Mouse (Mus musculus) forebrain, postnatal 0 days (tissue): ENCODE data around the gene Crybb2. TPM values are rescaled to one million over a fixed set of nuclear protein-coding genes. Genes with fewer than 3 reads are reported as not detected.

Experiments
- ATAC-seq: fragments of 200-750 bp; cut with Nextera tagmentation; 2 replicates; pipeline ENCODE4 v1.8.0; 2017; ENCODE audit warnings: mild to moderate bottlenecking, moderate library complexity
- DNase-seq: peaks from one replicate; pipeline ENCODE4 v3.0.0-alpha.2; 2015
- H3K27ac ChIP-seq: fragments of 300-500 bp; sonication (generic); 2 replicates; pipeline ENCODE4 v1.5.1; 2014; ENCODE audit warnings: low read depth, mild to moderate bottlenecking, antibody characterized with exemption, low read length, moderate library complexity, mixed read lengths
- H3K27me3 ChIP-seq: fragments of 300-500 bp; sonication (generic); 2 replicates; pipeline ENCODE4 v1.6.1; 2014; ENCODE audit warnings: mild to moderate bottlenecking, low read length, mixed read lengths; ENCODE audit not compliant: insufficient read depth
- H3K36me3 ChIP-seq: fragments of 300-500 bp; sonication (generic); 2 replicates; pipeline ENCODE4 v1.6.1; 2014; ENCODE audit warnings: mild to moderate bottlenecking, moderate library complexity; ENCODE audit not compliant: insufficient read depth
- H3K4me1 ChIP-seq: fragments of 300-500 bp; sonication (generic); 2 replicates; pipeline ENCODE4 v1.6.1; 2014; ENCODE audit warnings: antibody characterized with exemption; ENCODE audit not compliant: insufficient read depth
- H3K4me2 ChIP-seq: fragments of 300-500 bp; sonication (generic); 2 replicates; pipeline ENCODE4 v1.6.1; 2014; ENCODE audit warnings: low read depth, mild to moderate bottlenecking, moderate library complexity
- H3K4me3 ChIP-seq: fragments of 300-500 bp; sonication (generic); 2 replicates; pipeline ENCODE4 v1.5.1; 2014; ENCODE audit warnings: low read depth, low read length, mixed read lengths
- H3K9ac ChIP-seq: fragments of 300-500 bp; sonication (generic); 2 replicates; pipeline ENCODE4 v1.6.1; 2014; ENCODE audit warnings: mild to moderate bottlenecking
- H3K9me3 ChIP-seq: fragments of 300-500 bp; sonication (generic); 2 replicates; pipeline ENCODE4 v1.6.1; 2016; ENCODE audit warnings: low read length
- CTCF ChIP-seq: sonication (generic); IDR thresholded peaks from 2 replicates; pipeline ENCODE4 v1.5.1; 2016; ENCODE audit warnings: antibody characterized with exemption, control low read depth, low read depth
- WGBS: fragments of 180-500 bp; shearing (Covaris S2); extraction: QIAGEN DNeasy Blood & Tissue Kit; methylation state at CpG from one replicate; pipeline ENCODE4 v1.1.7; 2014; 5-methylcytosine and 5-hydroxymethylcytosine counted together
- polyA plus RNA-seq: library from polyadenylated mRNA; unstranded; fragments of >200 nt; fragmentation: Nextera tagmentation; extraction: Ambion mirVana; gene quantifications from 2 replicates; pipeline ENCODE4 v1.2.1, GENCODE M21; 2015
- total RNA-seq: library from RNA; depleted of rRNA; stranded (reverse); fragments of >200 nt; gene quantifications from 2 replicates; pipeline ENCODE4 v1.2.3, GENCODE M21; 2014

Gene Crybb2
- total and polyA plus RNA-seq, 2 experiments from 2014 or later, result not detected

DNA sequence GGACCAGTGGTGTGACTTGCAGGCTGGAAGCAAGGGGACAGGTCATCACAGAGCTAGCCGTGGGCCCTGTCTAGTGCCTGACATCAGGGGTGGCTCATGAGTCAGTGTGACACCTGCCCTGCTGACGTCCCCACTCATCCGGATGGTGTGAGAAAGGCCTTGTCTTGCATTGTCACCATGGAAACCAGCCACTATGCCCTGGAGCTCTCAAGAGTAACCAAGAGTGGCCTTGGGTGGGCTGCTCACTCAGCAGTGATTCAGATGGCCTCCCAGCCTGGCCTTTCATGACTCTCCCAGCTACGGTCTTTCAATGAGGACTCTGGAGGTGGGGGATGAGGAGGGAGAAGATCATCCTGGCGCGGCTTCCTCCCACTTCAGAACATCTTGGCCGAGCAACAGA is 32.5 kb upstream of the Crybb2 start:
- Histone ChIP-seq H3K4me2 (no peak overlapping the region), H3K27me3 (no peaks in the 10 kb centered on the region), H3K9me3 (no peaks in the 10 kb centered on the region), H3K36me3 (0 out of 2 replicates have a peak, but pooled peaks cover 2% of the 10 kb centered on the region), H3K4me3 (no peak overlapping the region), H3K4me1 (no peaks in the 10 kb centered on the region), H3K9ac (no peak overlapping the region), H3K27ac (no peak overlapping the region)
- DNase-seq (no peak), ATAC-seq (peak; percentile 42; the same call in 1 of the 2 replicates)
- 40% methylated on average over 7 of the region's 7 CpGs for WGBS
- no peak for TF ChIP-seq CTCF

DNA sequence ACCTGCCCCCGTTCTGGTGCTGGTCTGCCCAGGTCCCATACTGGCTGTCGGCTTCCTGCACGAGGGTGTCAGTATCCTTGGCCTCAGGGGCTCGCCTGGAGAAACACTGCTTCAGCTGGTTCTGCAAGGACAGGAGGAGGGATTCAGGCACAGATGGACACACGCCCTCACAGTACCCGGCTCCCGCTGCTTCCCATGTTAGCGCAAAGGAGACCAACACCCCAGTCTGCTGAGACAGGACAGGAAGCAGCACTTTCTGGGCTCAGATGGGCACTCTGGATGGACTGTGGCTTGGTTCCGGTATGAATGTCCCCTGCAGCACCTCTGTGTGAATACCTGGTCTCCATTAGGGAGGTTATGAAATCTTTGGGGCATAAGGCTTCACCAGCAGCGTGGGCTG is 31.5 kb upstream of the Crybb2 start:
- no peak overlapping the region for H3K27ac ChIP-seq
- no peak for TF ChIP-seq CTCF
- H3K9ac ChIP-seq, result no peak overlapping the region
- no peaks in the 10 kb centered on the region for H3K27me3 ChIP-seq
- peaks cover 8% of the 10 kb centered on the region; the same call in 1 of the 2 replicates for H3K36me3 ChIP-seq
- no peak for ATAC-seq
- no peak for DNase-seq
- no peaks in the 10 kb centered on the region for H3K4me1 ChIP-seq
- no peak overlapping the region for H3K4me3 ChIP-seq
- H3K9me3 ChIP-seq, result no peaks in the 10 kb centered on the region
- H3K4me2 ChIP-seq, result no peak overlapping the region
- 89% methylated on average over 10 of the region's 10 CpGs for WGBS

DNA sequence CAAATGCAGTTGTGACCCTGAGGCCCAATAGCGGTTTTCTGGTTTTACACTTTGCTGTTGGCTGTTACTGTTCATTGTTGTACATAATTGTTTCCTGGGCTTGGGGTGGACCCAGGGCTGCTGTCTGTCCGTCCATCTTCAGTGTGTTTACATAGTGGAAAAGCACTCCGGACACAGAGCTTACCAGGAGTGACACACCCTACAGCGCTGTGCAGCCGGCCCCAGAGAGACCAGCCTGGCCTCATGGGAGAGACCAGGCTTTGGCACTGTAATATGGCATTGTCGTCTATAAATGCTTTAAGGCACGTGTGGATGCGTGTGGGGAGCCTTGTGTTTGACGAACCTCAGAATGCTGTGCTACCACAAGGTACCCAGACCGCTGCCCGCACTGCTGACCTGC is 30.5 kb upstream of the Crybb2 start:
- Histone ChIP-seq H3K9ac (no peak overlapping the region), H3K36me3 (peaks cover 8% of the 10 kb centered on the region; the same call in 1 of the 2 replicates), H3K4me1 (no peaks in the 10 kb centered on the region), H3K27ac (no peak overlapping the region), H3K4me2 (no peak overlapping the region), H3K4me3 (no peak overlapping the region), H3K9me3 (no peaks in the 10 kb centered on the region), H3K27me3 (no peaks in the 10 kb centered on the region)
- WGBS, result 87% methylated on average over 11 of the region's 11 CpGs
- TF ChIP-seq CTCF, result no peak
- no peak for DNase-seq
- no peak for ATAC-seq

DNA sequence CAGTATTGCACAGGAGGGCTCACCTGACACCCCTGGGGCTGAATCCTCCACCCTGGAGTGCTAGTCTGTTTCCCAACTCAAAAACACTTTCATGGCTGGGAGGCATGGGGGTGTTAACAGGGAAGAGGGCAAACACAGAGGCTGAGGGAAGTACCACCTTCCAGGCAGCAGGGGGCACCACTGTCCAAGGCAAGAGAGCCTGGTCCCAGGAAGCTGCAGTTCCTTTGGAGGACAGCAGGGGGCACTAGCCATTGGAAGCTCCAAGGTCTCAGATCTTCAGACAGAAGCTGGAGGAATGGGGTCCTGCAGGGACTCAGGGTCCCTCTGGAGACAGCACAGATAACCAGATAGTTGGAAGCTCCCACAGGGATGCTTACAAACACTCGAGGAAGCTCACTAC is 29.6 kb upstream of the Crybb2 start:
- Histone ChIP-seq H3K4me2 (no peak overlapping the region), H3K27me3 (no peaks in the 10 kb centered on the region), H3K9me3 (no peaks in the 10 kb centered on the region), H3K36me3 (peaks cover 8% of the 10 kb centered on the region; the same call in 1 of the 2 replicates), H3K4me3 (no peak overlapping the region), H3K27ac (no peak overlapping the region), H3K4me1 (no peaks in the 10 kb centered on the region), H3K9ac (no peak overlapping the region)
- DNase-seq (peak; percentile 95), ATAC-seq (peak; percentile 70)
- 33% methylated on average over 1 of the region's 1 CpGs for WGBS
- TF ChIP-seq CTCF, result peak; percentile 100

DNA sequence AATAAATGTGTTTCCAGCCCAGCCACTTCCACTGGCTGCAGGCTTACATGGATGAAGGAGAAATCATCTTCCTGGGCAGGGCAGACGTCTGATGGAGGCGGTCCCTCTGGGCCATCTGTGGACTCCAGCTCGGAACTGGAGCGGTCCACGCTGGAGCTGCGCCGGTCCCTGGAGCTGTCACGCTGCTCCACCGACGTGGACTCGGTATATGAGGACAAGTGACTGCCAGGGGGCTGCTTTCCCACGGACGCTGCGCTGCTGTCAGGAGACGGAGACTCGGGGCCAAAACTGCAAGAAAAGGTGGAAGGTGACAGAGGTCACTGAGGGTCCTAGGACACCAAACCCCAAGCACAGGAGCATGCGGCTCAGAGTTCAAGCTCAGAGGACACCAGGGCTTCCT is 27.6 kb upstream of the Crybb2 start:
- TF ChIP-seq CTCF, result no peak
- Histone ChIP-seq H3K9me3 (no peaks in the 10 kb centered on the region), H3K4me1 (no peaks in the 10 kb centered on the region), H3K4me2 (no peak overlapping the region), H3K9ac (no peak overlapping the region), H3K27ac (no peak overlapping the region), H3K4me3 (no peak overlapping the region), H3K27me3 (no peaks in the 10 kb centered on the region), H3K36me3 (peaks cover 8% of the 10 kb centered on the region; the same call in 1 of the 2 replicates)
- DNase-seq (no peak), ATAC-seq (no peak)
- WGBS, result 97% methylated on average over 17 of the region's 17 CpGs

DNA sequence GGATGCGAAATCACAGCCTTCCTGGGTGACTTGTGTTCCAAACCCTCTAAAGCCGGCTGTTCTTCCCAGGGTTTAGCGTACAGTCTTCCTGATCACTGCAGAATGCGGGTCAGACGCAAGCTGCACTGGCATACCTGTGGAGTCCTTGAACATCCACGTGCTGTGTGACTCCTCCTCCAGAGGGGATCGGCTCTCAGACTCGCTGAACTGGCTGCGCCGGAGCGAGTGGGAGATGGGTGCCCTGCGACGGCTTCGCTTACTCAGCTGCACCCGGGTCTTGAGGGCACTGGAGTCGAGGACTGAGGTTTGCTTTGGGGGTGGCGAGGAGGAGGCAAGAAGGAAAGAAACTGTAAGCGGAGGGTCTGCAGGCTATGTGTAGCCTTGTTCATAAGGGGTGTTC is 25.5 kb upstream of the Crybb2 start:
- Histone ChIP-seq H3K27me3 (no peaks in the 10 kb centered on the region), H3K9me3 (no peaks in the 10 kb centered on the region), H3K4me1 (no peaks in the 10 kb centered on the region), H3K9ac (no peak overlapping the region), H3K4me2 (no peak overlapping the region), H3K27ac (no peak overlapping the region), H3K4me3 (no peak overlapping the region), H3K36me3 (peaks cover 8% of the 10 kb centered on the region; the same call in 1 of the 2 replicates)
- 96% methylated on average over 18 of the region's 18 CpGs for WGBS
- DNase-seq (no peak), ATAC-seq (no peak)
- TF ChIP-seq CTCF, result no peak

DNA sequence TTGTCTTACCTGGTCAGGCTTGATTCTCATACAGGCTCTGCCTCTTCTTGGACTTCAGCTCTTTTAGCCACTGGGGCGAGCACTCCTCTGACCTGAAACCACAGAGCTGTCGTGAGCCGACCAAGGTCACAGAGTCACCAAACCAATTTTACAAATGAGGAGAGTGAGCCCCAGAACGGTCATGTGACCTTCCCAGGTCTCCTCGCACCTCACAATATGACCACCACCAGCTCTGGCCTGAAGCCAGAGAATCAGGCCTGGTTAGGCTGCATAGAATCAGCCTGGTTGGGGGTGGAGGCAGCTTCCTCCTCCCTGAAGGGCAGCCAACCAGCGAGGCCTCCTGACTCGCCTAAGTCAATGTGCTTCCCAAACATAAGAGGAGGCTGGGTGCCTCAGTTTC is 22.5 kb upstream of the Crybb2 start:
- Histone ChIP-seq H3K36me3 (peaks cover 6% of the 10 kb centered on the region; the same call in 1 of the 2 replicates), H3K27me3 (no peaks in the 10 kb centered on the region), H3K9me3 (no peaks in the 10 kb centered on the region), H3K4me3 (no peak overlapping the region), H3K9ac (0 out of 2 replicates have a peak overlapping the region, but pooled peaks have one; percentile 6), H3K27ac (no peak overlapping the region), H3K4me2 (no peak overlapping the region), H3K4me1 (no peaks in the 10 kb centered on the region)
- TF ChIP-seq CTCF, result no peak
- no peak for ATAC-seq
- 82% methylated on average over 7 of the region's 7 CpGs for WGBS
- no peak for DNase-seq

DNA sequence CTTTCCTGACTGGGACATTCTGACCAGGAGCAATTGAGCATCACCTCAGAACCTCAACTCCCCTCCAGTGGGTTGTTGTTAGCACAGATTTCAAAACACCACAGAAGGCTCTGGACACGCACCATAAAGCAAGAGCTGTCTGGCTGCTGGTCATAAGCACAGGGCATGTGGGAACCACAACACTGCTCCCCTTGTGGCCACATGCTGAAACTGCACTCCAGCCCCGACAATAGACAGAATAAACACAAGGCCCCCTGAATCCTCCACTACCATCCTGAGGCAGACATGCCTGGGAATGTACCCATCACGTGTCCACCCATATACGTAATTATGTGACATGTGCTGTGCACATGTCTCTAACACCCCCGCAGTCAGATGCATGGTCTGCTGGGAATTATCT is 21.2 kb upstream of the Crybb2 start:
- no peak overlapping the region for H3K27ac ChIP-seq
- ATAC-seq (peak; percentile 59), DNase-seq (peak; percentile 66)
- TF ChIP-seq CTCF, result peak; percentile 85
- 62% methylated on average over 5 of the region's 5 CpGs for WGBS
- H3K4me3 ChIP-seq, result no peak overlapping the region
- H3K36me3 ChIP-seq, result no peaks in the 10 kb centered on the region; the same call in 1 of the 2 replicates
- H3K27me3 ChIP-seq, result no peaks in the 10 kb centered on the region
- H3K4me2 ChIP-seq, result no peak overlapping the region
- 0 out of 2 replicates have a peak, but pooled peaks cover 3% of the 10 kb centered on the region for H3K4me1 ChIP-seq
- no peak overlapping the region for H3K9ac ChIP-seq
- H3K9me3 ChIP-seq, result no peaks in the 10 kb centered on the region
